Mouse (Mus musculus) stomach, postnatal 0 days (tissue): ENCODE measurements around the gene Rabgef1. TPM values are rescaled to one million over a fixed set of nuclear protein-coding genes. Genes with fewer than 3 reads are reported as not detected.

ENCODE experiments used
- ATAC-seq: fragments of 200-750 bp; cut with Nextera tagmentation; 2 replicates; pipeline ENCODE4 v1.8.0; 2017; ENCODE audit not compliant: low FRiP score, low TSS enrichment
- DNase-seq: peaks from one replicate; pipeline ENCODE4 v3.0.0-alpha.2; 2016; ENCODE audit warnings: low spot score
- H3K27ac ChIP-seq: fragments of 300-500 bp; sonication (generic); replicated peaks from 2 replicates; pipeline ENCODE4 v1.5.1; 2014; ENCODE audit warnings: mild to moderate bottlenecking, control low read depth
- H3K27me3 ChIP-seq: fragments of 300-500 bp; sonication (generic); 2 replicates; pipeline ENCODE4 v1.6.1; 2014; ENCODE audit warnings: low read length; ENCODE audit not compliant: control insufficient read depth, insufficient read depth
- H3K36me3 ChIP-seq: fragments of 300-500 bp; sonication (generic); 2 replicates; pipeline ENCODE4 v1.6.1; 2014; ENCODE audit warnings: low read length, mixed read lengths; ENCODE audit not compliant: control insufficient read depth, insufficient read depth
- H3K4me1 ChIP-seq: fragments of 300-500 bp; sonication (generic); replicated peaks from 2 replicates; pipeline ENCODE4 v1.6.1; 2014; ENCODE audit warnings: antibody characterized with exemption; ENCODE audit not compliant: control insufficient read depth, insufficient read depth
- H3K4me2 ChIP-seq: fragments of 300-500 bp; sonication (generic); replicated peaks from 2 replicates; pipeline ENCODE4 v1.6.1; 2014; ENCODE audit warnings: low read depth, mild to moderate bottlenecking, control low read depth, moderate library complexity
- H3K4me3 ChIP-seq: fragments of 300-500 bp; sonication (generic); 2 replicates; pipeline ENCODE4 v1.5.1; 2014; ENCODE audit warnings: low read depth, low read length, control low read depth
- H3K9ac ChIP-seq: fragments of 300-500 bp; sonication (generic); 2 replicates; pipeline ENCODE4 v1.6.1; 2014; ENCODE audit warnings: mild to moderate bottlenecking, low read length, control low read depth, mixed read lengths
- H3K9me3 ChIP-seq: fragments of 300-500 bp; sonication (generic); 2 replicates; pipeline ENCODE4 v1.6.1; 2016; ENCODE audit warnings: low read length; ENCODE audit not compliant: control insufficient read depth
- CTCF ChIP-seq: IDR thresholded peaks from 2 replicates; pipeline ENCODE4 v1.5.1; 2016; ENCODE audit warnings: antibody characterized with exemption, low read depth, mild to moderate bottlenecking, moderate library complexity
- EP300 ChIP-seq: optimal IDR thresholded peaks from 2 replicates; pipeline ENCODE3; 2016; ENCODE audit warnings: antibody characterized with exemption
- WGBS: fragments of 180-500 bp; shearing (Covaris S2); extraction: QIAGEN DNeasy Blood & Tissue Kit; methylation state at CpG from one replicate; pipeline ENCODE4 v1.1.7; 2014; 5-methylcytosine and 5-hydroxymethylcytosine counted together
- polyA plus RNA-seq: library from polyadenylated mRNA; unstranded; fragments of >200 nt; fragmentation: Nextera tagmentation; extraction: Ambion mirVana; gene quantifications from 2 replicates; pipeline ENCODE4 v1.2.1, GENCODE M21; 2015

The Rabgef1 gene
- polyA plus RNA-seq, 1 experiment from 2014 or later = 33.0 TPM

GRCm38 (mm10) chr5:130180362-130180761 lies 8.8 kb downstream of the Rabgef1 start:
- Histone ChIP-seq H3K36me3 (no peaks in the 10 kb centered on the region), H3K9me3 (no peaks in the 10 kb centered on the region), H3K27ac (peak overlapping the region; percentile 56), H3K4me3 (no peak overlapping the region), H3K9ac (no peak overlapping the region), H3K4me2 (no peak overlapping the region), H3K4me1 (peaks cover 4% of the 10 kb centered on the region), H3K27me3 (no peaks in the 10 kb centered on the region)
- peak; percentile 59 for TF ChIP-seq CTCF
- TF ChIP-seq EP300 = no peak
- ATAC-seq (peak; percentile 72), DNase-seq (no peak)
- 66% methylated on average over 7 of the region's 7 CpGs for WGBS

GRCm38 (mm10) chr5:130181740-130182540 lies 10.3 kb downstream of the Rabgef1 start:
- Histone ChIP-seq H3K36me3 (no peaks in the 10 kb centered on the region), H3K27me3 (no peaks in the 10 kb centered on the region), H3K27ac (no peak overlapping the region; the same call in 1 of the 2 replicates), H3K4me2 (no peak overlapping the region), H3K9me3 (no peaks in the 10 kb centered on the region), H3K9ac (no peak overlapping the region), H3K4me3 (no peak overlapping the region), H3K4me1 (peaks cover 7% of the 10 kb centered on the region)
- 51% methylated on average over 6 of the region's 6 CpGs for WGBS
- DNase-seq (no peak), ATAC-seq (peak; percentile 14; the same call in 1 of the 2 replicates)
- no peak for TF ChIP-seq CTCF
- TF ChIP-seq EP300 = no peak

GRCm38 (mm10) chr5:130182541-130182821 lies 10.9 kb downstream of the Rabgef1 start:
- Histone ChIP-seq H3K9me3 (no peaks in the 10 kb centered on the region), H3K4me2 (no peak overlapping the region), H3K27me3 (no peaks in the 10 kb centered on the region), H3K4me1 (peaks cover 7% of the 10 kb centered on the region), H3K27ac (no peak overlapping the region; the same call in 1 of the 2 replicates), H3K36me3 (no peaks in the 10 kb centered on the region), H3K9ac (no peak overlapping the region), H3K4me3 (no peak overlapping the region)
- 24% methylated on average over 3 of the region's 3 CpGs for WGBS
- DNase-seq (no peak), ATAC-seq (no peak)
- TF ChIP-seq EP300 (no peak), CTCF (no peak)

- TF ChIP-seq EP300 (no peak), CTCF (no peak)
- 71% methylated on average over 9 of the region's 9 CpGs for WGBS
- ATAC-seq = peak; percentile 38; the same call in 1 of the 2 replicates
- DNase-seq = peak; percentile 33
- Histone ChIP-seq H3K9ac (no peak overlapping the region), H3K27ac (peak overlapping the region; percentile 69), H3K9me3 (no peaks in the 10 kb centered on the region), H3K4me3 (no peak overlapping the region), H3K27me3 (no peaks in the 10 kb centered on the region), H3K36me3 (no peaks in the 10 kb centered on the region), H3K4me2 (no peak overlapping the region), H3K4me1 (peaks cover 7% of the 10 kb centered on the region)
Measured at GRCm38 (mm10) chr5:130184193-130184856, 12.7 kb downstream of the Rabgef1 start.

DNA sequence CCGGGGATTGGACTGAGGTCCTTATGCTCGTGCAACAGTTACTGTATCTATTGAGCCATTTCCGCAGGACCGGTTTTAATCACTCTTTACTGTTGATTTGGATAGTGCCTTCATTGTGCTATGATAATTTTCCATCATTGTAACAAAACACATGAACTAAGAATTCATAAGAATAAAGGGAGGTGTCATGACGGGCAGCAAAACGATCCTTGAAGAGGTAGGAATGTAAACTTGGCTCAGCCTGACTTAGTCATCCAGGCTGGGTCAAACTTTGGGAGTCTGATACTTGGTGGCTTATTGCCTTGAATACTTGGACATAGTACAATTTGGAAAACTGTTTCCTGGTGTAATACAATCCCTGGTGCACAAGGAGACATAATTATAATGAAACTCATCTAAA lies 13.7 kb downstream of the Rabgef1 start:
- Histone ChIP-seq H3K4me2 (no peak overlapping the region), H3K27me3 (no peaks in the 10 kb centered on the region), H3K4me1 (peaks cover 7% of the 10 kb centered on the region), H3K9me3 (no peaks in the 10 kb centered on the region), H3K4me3 (no peak overlapping the region), H3K36me3 (peaks cover 4% of the 10 kb centered on the region; the same call in 1 of the 2 replicates), H3K27ac (peak overlapping the region; percentile 69; the same call in 1 of the 2 replicates), H3K9ac (no peak overlapping the region)
- WGBS = 40% methylated on average over 6 of the region's 6 CpGs
- DNase-seq (no peak), ATAC-seq (no peak)
- TF ChIP-seq EP300 (no peak), CTCF (no peak)

GRCm38 (mm10) chr5:130187383-130187782 lies 15.8 kb downstream of the Rabgef1 start:
- Histone ChIP-seq H3K36me3 (peaks cover 8% of the 10 kb centered on the region; the same call in 1 of the 2 replicates), H3K4me3 (no peak overlapping the region), H3K4me2 (no peak overlapping the region), H3K9me3 (no peaks in the 10 kb centered on the region), H3K4me1 (peaks cover 7% of the 10 kb centered on the region), H3K27ac (peak overlapping the region; percentile 53; the same call in 1 of the 2 replicates), H3K27me3 (no peaks in the 10 kb centered on the region), H3K9ac (no peak overlapping the region)
- ATAC-seq = peak; percentile 91
- DNase-seq = peak; percentile 79
- no peak for TF ChIP-seq EP300
- TF ChIP-seq CTCF = no peak
- WGBS = 53% methylated on average over 7 of the region's 7 CpGs
